Mouse (Mus musculus) testis, adult 2 months (tissue): Measurements from ENCODE around the gene Smtnl1.

ENCODE experiments used
- CTCF ChIP-seq: fragments of 200-500 bp; IDR thresholded peaks from 2 replicates; pipeline ENCODE4 v1.5.1; 2012; ENCODE audit warnings: low read depth, mild to moderate bottlenecking, inconsistent platforms, low read length, moderate library complexity; ENCODE audit not compliant: control insufficient read depth, insufficient read depth, insufficient replicate concordance
- POLR2A ChIP-seq: fragments of 200-500 bp; IDR thresholded peaks from 2 replicates; pipeline ENCODE4 v1.6.1; 2012; ENCODE audit warnings: low read depth, mild to moderate bottlenecking, inconsistent platforms, low read length, moderate library complexity; ENCODE audit not compliant: control insufficient read depth

GRCm38 (mm10) chr2:84858551-84858950 lies 36.1 kb upstream of the Smtnl1 start:
- no peak for TF ChIP-seq CTCF
- no peak for TF ChIP-seq POLR2A
